Mouse (Mus musculus): ENCODE results near the gene Nmt1. TPM values are rescaled to one million over a fixed set of nuclear protein-coding genes. Genes with fewer than 3 reads are reported as not detected.

Nmt1 gene
- polyA plus RNA-seq, 1 experiment from 2014 or later, result 50.5 TPM

GRCm38 (mm10) chr11:103068272-103068671, 40.3 kb downstream of the Nmt1 start:
- ATAC-seq, result no peak
- H3K4me1 ChIP-seq (ENCODE audit: insufficient read depth, low read depth, low read length), result no peaks in the 10 kb centered on the region
- no peak overlapping the region for H3K4me3 ChIP-seq (ENCODE audit: low read depth, low read length)
- H3K36me3 ChIP-seq (ENCODE audit: insufficient read depth, low read length), result peaks cover 15% of the 10 kb centered on the region
- H3K27ac ChIP-seq (ENCODE audit: low read length), result peak overlapping the region; percentile 33
- no peak for DNase-seq (ENCODE audit: low spot score)
- H3K9ac ChIP-seq (replicated peaks; ENCODE audit: low read depth), result no peak overlapping the region
- H3K9me3 ChIP-seq (ENCODE audit: low read length), result no peaks in the 10 kb centered on the region
- H3K4me2 ChIP-seq (replicated peaks; ENCODE audit: low read depth, low read length), result no peak overlapping the region
- TF ChIP-seq CTCF (IDR thresholded peaks at IDR 0.05), result no peak
- TF ChIP-seq EP300 (IDR thresholded peaks at IDR 0.05), result no peak
- 91% methylated on average over 4 of the region's 4 CpGs for WGBS
- no peaks in the 10 kb centered on the region for H3K27me3 ChIP-seq (replicated peaks; ENCODE audit: insufficient read depth, low read length)

- DNase-seq (ENCODE audit: low spot score) (no peak), ATAC-seq (no peak)
- Histone ChIP-seq H3K36me3 (ENCODE audit: insufficient read depth, low read length) (peaks cover 15% of the 10 kb centered on the region), H3K4me3 (ENCODE audit: low read depth, low read length) (no peak overlapping the region), H3K9me3 (ENCODE audit: low read length) (no peaks in the 10 kb centered on the region), H3K27ac (ENCODE audit: low read length) (no peak overlapping the region), H3K4me1 (ENCODE audit: insufficient read depth, low read depth, low read length) (no peaks in the 10 kb centered on the region), H3K4me2 (replicated peaks; ENCODE audit: low read depth, low read length) (no peak overlapping the region), H3K27me3 (replicated peaks; ENCODE audit: insufficient read depth, low read length) (no peaks in the 10 kb centered on the region), H3K9ac (replicated peaks; ENCODE audit: low read depth) (no peak overlapping the region)
- TF ChIP-seq EP300 (IDR thresholded peaks at IDR 0.05) (no peak), CTCF (IDR thresholded peaks at IDR 0.05) (no peak)
- 95% methylated on average over 11 of the region's 11 CpGs for WGBS
These were observed 40.9 kb downstream of the Nmt1 start for GRCm38 (mm10) chr11:103068884-103069283.

GRCm38 (mm10) chr11:103069731-103070130, 41.7 kb downstream of the Nmt1 start:
- Histone ChIP-seq H3K9me3 (ENCODE audit: low read length) (no peaks in the 10 kb centered on the region), H3K4me2 (replicated peaks; ENCODE audit: low read depth, low read length) (no peak overlapping the region), H3K9ac (replicated peaks; ENCODE audit: low read depth) (no peak overlapping the region), H3K4me1 (ENCODE audit: insufficient read depth, low read depth, low read length) (no peaks in the 10 kb centered on the region), H3K27me3 (replicated peaks; ENCODE audit: insufficient read depth, low read length) (no peaks in the 10 kb centered on the region), H3K4me3 (ENCODE audit: low read depth, low read length) (no peak overlapping the region), H3K27ac (ENCODE audit: low read length) (no peak overlapping the region), H3K36me3 (ENCODE audit: insufficient read depth, low read length) (peaks cover 15% of the 10 kb centered on the region)
- WGBS, result 98% methylated on average over 2 of the region's 2 CpGs
- DNase-seq (ENCODE audit: low spot score) (no peak), ATAC-seq (no peak)
- TF ChIP-seq CTCF (IDR thresholded peaks at IDR 0.05) (no peak), EP300 (IDR thresholded peaks at IDR 0.05) (no peak)

- H3K27ac ChIP-seq (ENCODE audit: low read length), result no peak overlapping the region
- DNase-seq (ENCODE audit: low spot score), result no peak
- peaks cover 11% of the 10 kb centered on the region for H3K36me3 ChIP-seq (ENCODE audit: insufficient read depth, low read length)
- no peaks in the 10 kb centered on the region for H3K27me3 ChIP-seq (replicated peaks; ENCODE audit: insufficient read depth, low read length)
- no peak overlapping the region for H3K4me2 ChIP-seq (replicated peaks; ENCODE audit: low read depth, low read length)
- WGBS, result 93% methylated on average over 10 of the region's 10 CpGs
- no peaks in the 10 kb centered on the region for H3K4me1 ChIP-seq (ENCODE audit: insufficient read depth, low read depth, low read length)
- no peak for ATAC-seq
- H3K4me3 ChIP-seq (ENCODE audit: low read depth, low read length), result no peak overlapping the region
- H3K9me3 ChIP-seq (ENCODE audit: low read length), result no peaks in the 10 kb centered on the region
- no peak overlapping the region for H3K9ac ChIP-seq (replicated peaks; ENCODE audit: low read depth)
- TF ChIP-seq EP300 (IDR thresholded peaks at IDR 0.05) (no peak), CTCF (IDR thresholded peaks at IDR 0.05) (no peak)
These were observed 42.4 kb downstream of the Nmt1 start for GRCm38 (mm10) chr11:103070322-103070880.

GRCm38 (mm10) chr11:103073671-103074070, 45.7 kb downstream of the Nmt1 start:
- Histone ChIP-seq H3K4me3 (ENCODE audit: low read depth, low read length) (no peak overlapping the region), H3K36me3 (ENCODE audit: insufficient read depth, low read length) (0 out of 2 replicates have a peak, but pooled peaks cover 6% of the 10 kb centered on the region), H3K4me1 (ENCODE audit: insufficient read depth, low read depth, low read length) (no peaks in the 10 kb centered on the region), H3K9ac (replicated peaks; ENCODE audit: low read depth) (no peak overlapping the region), H3K27ac (ENCODE audit: low read length) (no peak overlapping the region), H3K9me3 (ENCODE audit: low read length) (no peaks in the 10 kb centered on the region), H3K27me3 (replicated peaks; ENCODE audit: insufficient read depth, low read length) (no peaks in the 10 kb centered on the region), H3K4me2 (replicated peaks; ENCODE audit: low read depth, low read length) (no peak overlapping the region)
- DNase-seq (ENCODE audit: low spot score), result no peak
- 83% methylated on average over 7 of the region's 7 CpGs for WGBS
- TF ChIP-seq EP300 (IDR thresholded peaks at IDR 0.05) (no peak), CTCF (IDR thresholded peaks at IDR 0.05) (no peak)
- ATAC-seq, result no peak

GRCm38 (mm10) chr11:103074121-103074650, 46.2 kb downstream of the Nmt1 start:
- Histone ChIP-seq H3K4me1 (ENCODE audit: insufficient read depth, low read depth, low read length) (no peaks in the 10 kb centered on the region), H3K36me3 (ENCODE audit: insufficient read depth, low read length) (0 out of 2 replicates have a peak, but pooled peaks cover 1% of the 10 kb centered on the region), H3K4me3 (ENCODE audit: low read depth, low read length) (no peak overlapping the region), H3K4me2 (replicated peaks; ENCODE audit: low read depth, low read length) (peak overlapping the region; percentile 28; the same call in 1 of the 2 replicates), H3K9me3 (ENCODE audit: low read length) (no peaks in the 10 kb centered on the region), H3K27ac (ENCODE audit: low read length) (no peak overlapping the region), H3K27me3 (replicated peaks; ENCODE audit: insufficient read depth, low read length) (no peaks in the 10 kb centered on the region), H3K9ac (replicated peaks; ENCODE audit: low read depth) (no peak overlapping the region)
- 65% methylated on average over 10 of the region's 10 CpGs for WGBS
- TF ChIP-seq EP300 (IDR thresholded peaks at IDR 0.05) (no peak), CTCF (IDR thresholded peaks at IDR 0.05) (no peak)
- ATAC-seq (0 out of 2 replicates have a peak, but pooled peaks have one; percentile 3), DNase-seq (ENCODE audit: low spot score) (no peak)
